Mouse (Mus musculus) midbrain, embryonic 11.5 days (tissue): ENCODE results near the gene Ppfibp1. TPM values are rescaled to one million over a fixed set of nuclear protein-coding genes. Genes with fewer than 3 reads are reported as not detected.

Source experiments
- ATAC-seq: fragments of 200-750 bp; cut with Nextera tagmentation; 2 replicates; pipeline ENCODE4 v1.8.0; 2017; ENCODE audit warnings: moderate TSS enrichment, moderate library complexity; ENCODE audit not compliant: low FRiP score
- DNase-seq: peaks from one replicate; pipeline ENCODE4 v3.0.0; 2015; ENCODE audit warnings: low spot score; ENCODE audit errors: missing footprints
- H3K27ac ChIP-seq: fragments of 300-500 bp; sonication (generic); 2 replicates; pipeline ENCODE4 v1.5.1; 2014; ENCODE audit warnings: low read depth, low read length
- H3K27me3 ChIP-seq: fragments of 300-500 bp; sonication (generic); 2 replicates; pipeline ENCODE4 v1.6.1; 2014; ENCODE audit warnings: mild to moderate bottlenecking, low read length, moderate library complexity, mixed read lengths; ENCODE audit not compliant: control insufficient read depth, insufficient read depth
- H3K36me3 ChIP-seq: fragments of 300-500 bp; sonication (generic); 2 replicates; pipeline ENCODE4 v1.6.1; 2014; ENCODE audit warnings: mild to moderate bottlenecking, low read length, moderate library complexity, mixed read lengths; ENCODE audit not compliant: control insufficient read depth, insufficient read depth
- H3K4me1 ChIP-seq: fragments of 300-500 bp; sonication (generic); 2 replicates; pipeline ENCODE4 v1.6.1; 2014; ENCODE audit warnings: low read length; ENCODE audit not compliant: control insufficient read depth, insufficient read depth
- H3K4me2 ChIP-seq: fragments of 300-500 bp; sonication (generic); 2 replicates; pipeline ENCODE4 v1.6.1; 2014; ENCODE audit warnings: mild to moderate bottlenecking, moderate library complexity
- H3K4me3 ChIP-seq: fragments of 300-500 bp; sonication (generic); 2 replicates; pipeline ENCODE4 v1.5.1; 2014; ENCODE audit warnings: low read depth, low read length
- H3K9ac ChIP-seq: fragments of 300-500 bp; sonication (generic); 2 replicates; pipeline ENCODE4 v1.6.1; 2014; ENCODE audit warnings: low read length
- H3K9me3 ChIP-seq: fragments of 300-500 bp; sonication (generic); 2 replicates; pipeline ENCODE4 v1.6.1; 2016; ENCODE audit warnings: low read length; ENCODE audit not compliant: control insufficient read depth
- WGBS: fragments of 180-500 bp; shearing (Covaris S2); extraction: QIAGEN DNeasy Blood & Tissue Kit; methylation state at CpG from one replicate; pipeline ENCODE4 v1.1.7; 2014; 5-methylcytosine and 5-hydroxymethylcytosine counted together
- polyA plus RNA-seq: library from polyadenylated mRNA; unstranded; fragments of >200 nt; fragmentation: Nextera tagmentation; extraction: Ambion mirVana; gene quantifications from 2 replicates; pipeline ENCODE4 v1.2.1, GENCODE M21; 2014

The Ppfibp1 gene
- polyA plus RNA-seq, 1 experiment from 2014 or later: 30.2 TPM

DNA sequence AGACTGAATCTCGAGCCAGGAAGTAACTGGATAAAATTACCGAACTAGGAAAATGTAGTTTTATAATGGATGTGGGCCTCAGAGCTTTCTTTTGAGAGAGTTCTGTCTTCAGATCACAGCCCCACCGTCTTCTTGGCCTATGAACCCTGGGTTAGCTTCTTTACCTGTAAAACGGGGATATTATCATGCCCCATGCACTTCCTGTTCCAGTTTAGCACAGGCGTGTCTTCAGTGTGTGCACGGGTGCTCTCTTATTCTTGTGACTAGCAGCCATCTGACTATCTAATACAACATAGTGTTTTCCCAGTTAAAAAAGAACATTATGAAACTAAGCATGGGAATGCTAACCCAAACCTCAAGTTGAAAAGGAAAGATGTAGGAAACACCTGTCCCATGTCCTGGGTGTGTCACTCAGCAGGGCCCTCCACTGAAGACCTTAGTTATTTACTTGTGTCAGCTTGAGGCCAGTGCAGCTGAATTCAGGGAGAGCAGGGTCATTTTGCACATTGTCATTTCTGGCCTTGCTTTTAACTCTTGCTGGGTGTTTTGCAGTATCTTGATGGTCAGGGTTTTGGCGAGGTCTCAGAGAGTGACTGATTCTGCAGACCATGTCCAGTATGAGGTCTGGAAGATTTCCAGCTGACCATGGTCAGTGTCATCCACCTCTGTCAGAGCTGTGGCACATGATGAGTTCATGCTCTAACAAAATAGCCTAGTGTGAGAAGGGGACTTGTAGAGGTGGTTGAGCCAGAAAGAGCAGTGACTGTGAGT, 53.4 kb downstream of the Ppfibp1 start:
- no peak overlapping the region for H3K4me2 ChIP-seq
- DNase-seq (no peak), ATAC-seq (no peak)
- no peaks in the 10 kb centered on the region for H3K36me3 ChIP-seq
- H3K27me3 ChIP-seq: no peaks in the 10 kb centered on the region
- H3K9me3 ChIP-seq: no peaks in the 10 kb centered on the region
- H3K27ac ChIP-seq: no peak overlapping the region
- 87% methylated on average over 7 of the region's 7 CpGs for WGBS
- H3K4me3 ChIP-seq: no peak overlapping the region
- H3K9ac ChIP-seq: no peak overlapping the region
- H3K4me1 ChIP-seq: no peaks in the 10 kb centered on the region

DNA sequence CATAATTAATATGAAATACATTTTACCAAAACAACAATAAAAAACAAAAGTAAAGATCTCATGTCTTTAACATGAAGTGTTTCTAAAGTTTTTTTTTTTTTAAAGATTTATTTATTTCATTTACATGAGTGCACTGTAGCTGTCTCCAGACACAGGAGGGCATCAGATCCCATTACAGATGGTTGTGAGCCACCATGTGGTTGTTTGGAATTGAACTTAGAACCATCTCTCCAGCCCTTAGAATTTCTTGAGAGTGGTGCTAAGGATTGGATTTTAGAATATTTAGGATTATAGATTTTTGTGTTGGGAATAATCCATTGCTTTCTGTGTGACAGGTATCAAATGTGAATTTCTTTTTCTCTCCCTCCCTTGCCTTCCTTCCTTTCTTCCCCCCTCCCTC, 55.7 kb downstream of the Ppfibp1 start:
- H3K27me3 ChIP-seq: no peaks in the 10 kb centered on the region
- H3K4me1 ChIP-seq: no peaks in the 10 kb centered on the region
- H3K9ac ChIP-seq: no peak overlapping the region
- no peak overlapping the region for H3K27ac ChIP-seq
- H3K9me3 ChIP-seq: no peaks in the 10 kb centered on the region
- ATAC-seq (no peak), DNase-seq (no peak)
- H3K36me3 ChIP-seq: no peaks in the 10 kb centered on the region
- H3K4me3 ChIP-seq: no peak overlapping the region
- no peak overlapping the region for H3K4me2 ChIP-seq

DNA sequence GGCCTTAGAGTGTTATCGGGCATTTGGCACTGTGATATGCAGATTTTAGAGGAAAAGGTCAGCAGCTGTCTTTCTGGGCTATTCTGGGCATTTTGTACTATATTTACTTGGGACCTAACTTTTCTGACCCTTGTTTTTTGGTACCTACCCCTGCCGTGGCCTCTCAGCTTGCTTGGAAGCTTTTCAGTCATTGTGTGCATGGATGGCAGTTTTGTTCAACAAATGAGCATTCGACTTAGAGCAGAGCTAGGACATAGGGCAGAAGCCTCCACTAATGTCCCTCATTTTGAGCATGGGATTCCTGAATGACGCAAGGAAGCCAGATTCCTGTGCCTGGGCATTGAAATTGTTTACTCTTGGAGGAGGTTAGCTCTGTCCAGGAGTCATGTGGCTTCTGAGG, 56.5 kb downstream of the Ppfibp1 start:
- 57% methylated on average over 4 of the region's 4 CpGs for WGBS
- ATAC-seq: no peak
- Histone ChIP-seq H3K4me1 (no peaks in the 10 kb centered on the region), H3K27me3 (no peaks in the 10 kb centered on the region), H3K9me3 (no peaks in the 10 kb centered on the region), H3K27ac (no peak overlapping the region), H3K4me3 (no peak overlapping the region), H3K9ac (no peak overlapping the region), H3K4me2 (no peak overlapping the region), H3K36me3 (no peaks in the 10 kb centered on the region)
- DNase-seq: no peak

DNA sequence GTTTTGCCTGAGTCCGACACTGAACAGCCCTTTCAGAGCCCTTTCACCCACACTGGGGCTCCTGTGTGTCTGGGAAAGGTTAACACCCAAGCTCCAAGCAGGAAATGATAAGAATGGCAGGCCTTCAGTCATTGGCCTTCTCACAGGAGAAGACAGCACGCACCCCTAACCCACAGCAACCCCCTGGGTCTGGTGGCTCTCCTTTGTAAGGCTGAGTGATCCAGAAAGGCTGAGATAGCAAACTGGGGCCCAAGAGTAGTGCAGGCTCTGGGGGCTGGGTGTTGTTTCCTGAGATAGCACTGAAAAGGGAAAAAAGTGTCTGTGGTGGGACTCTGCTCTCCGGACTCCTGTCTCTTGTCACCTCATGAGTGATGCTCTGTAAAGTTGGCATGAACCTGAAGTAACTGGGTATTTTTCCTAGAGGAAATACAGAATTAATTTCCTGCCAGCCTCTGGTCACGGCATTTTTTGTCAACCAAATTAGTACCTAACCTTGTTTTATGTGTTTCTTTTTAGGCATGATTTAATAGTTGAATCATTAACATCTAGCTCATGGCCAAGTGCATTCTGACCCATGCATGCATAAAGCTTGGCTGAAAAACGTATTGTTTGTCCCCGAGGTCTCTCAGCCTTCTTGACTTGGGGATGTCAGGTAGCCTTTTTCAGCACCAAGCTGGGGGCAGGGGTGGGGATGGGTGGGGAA, 58.2 kb downstream of the Ppfibp1 start:
- ATAC-seq (no peak), DNase-seq (no peak)
- Histone ChIP-seq H3K36me3 (no peaks in the 10 kb centered on the region), H3K4me3 (no peak overlapping the region), H3K9ac (no peak overlapping the region), H3K4me2 (no peak overlapping the region), H3K27me3 (no peaks in the 10 kb centered on the region), H3K9me3 (no peaks in the 10 kb centered on the region), H3K27ac (no peak overlapping the region), H3K4me1 (peaks cover 5% of the 10 kb centered on the region; the same call in 1 of the 2 replicates)
- 83% methylated on average over 6 of the region's 6 CpGs for WGBS

DNA sequence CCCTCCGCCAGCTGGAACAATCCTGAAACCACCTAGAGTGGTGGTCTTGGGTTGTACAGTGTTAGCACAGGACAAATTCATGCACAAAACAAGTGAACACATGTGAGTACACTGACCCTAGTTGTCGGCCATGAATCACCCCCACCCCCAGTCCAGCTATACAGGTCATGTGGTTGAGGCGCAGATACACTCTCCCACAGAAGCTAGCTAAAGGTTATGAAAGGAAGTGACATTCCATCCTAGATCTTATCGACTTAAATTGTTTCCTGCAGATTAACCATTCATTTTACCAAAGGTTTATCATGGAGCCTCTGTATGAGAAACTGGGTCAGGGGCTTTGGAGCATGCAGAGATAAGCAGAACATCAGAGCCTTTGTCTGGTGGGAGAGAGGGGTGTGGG, 58.9 kb downstream of the Ppfibp1 start:
- Histone ChIP-seq H3K9me3 (no peaks in the 10 kb centered on the region), H3K36me3 (no peaks in the 10 kb centered on the region), H3K4me3 (no peak overlapping the region), H3K27ac (no peak overlapping the region), H3K4me2 (no peak overlapping the region), H3K9ac (no peak overlapping the region), H3K4me1 (peaks cover 5% of the 10 kb centered on the region; the same call in 1 of the 2 replicates), H3K27me3 (no peaks in the 10 kb centered on the region)
- DNase-seq: no peak
- no peak for ATAC-seq
- WGBS: 74% methylated on average over 4 of the region's 4 CpGs

DNA sequence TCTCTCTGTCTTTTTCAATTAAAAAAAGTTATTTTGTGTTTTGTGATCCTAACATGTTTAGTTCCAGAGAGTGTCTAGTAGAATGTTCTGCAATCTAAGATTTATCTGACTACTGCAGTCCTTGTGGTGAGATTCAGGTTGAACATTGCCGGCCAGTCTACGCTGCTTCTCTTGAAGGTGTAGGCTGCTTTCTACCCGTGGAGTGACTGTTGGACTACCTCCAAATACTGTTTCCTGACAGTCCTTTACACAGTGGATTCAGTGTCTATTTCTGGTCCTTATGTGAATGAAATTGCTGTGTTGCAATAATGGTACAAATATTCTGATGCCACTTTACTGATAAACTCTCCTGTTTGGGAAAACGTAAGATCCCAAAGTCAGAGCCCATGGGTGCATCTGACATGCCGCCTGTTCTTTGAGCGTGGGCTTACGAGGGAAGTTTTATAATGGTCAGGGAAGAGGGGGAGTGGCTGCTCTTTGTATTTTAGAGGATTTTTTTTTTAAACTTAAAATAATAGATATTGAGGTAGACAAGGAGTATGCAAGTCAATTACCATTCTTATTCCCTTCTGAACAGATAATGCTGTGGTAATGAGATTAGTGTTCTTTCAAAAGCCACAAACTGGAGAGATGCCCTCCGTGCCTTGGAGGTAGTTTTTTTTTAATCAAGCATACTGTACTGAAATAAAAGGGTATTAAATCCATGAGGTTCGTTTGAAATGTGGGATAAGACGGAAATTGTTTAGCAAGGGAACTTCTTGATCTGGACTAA, 61.6 kb downstream of the Ppfibp1 start:
- Histone ChIP-seq H3K9ac (no peak overlapping the region), H3K4me3 (no peak overlapping the region), H3K9me3 (no peaks in the 10 kb centered on the region), H3K36me3 (no peaks in the 10 kb centered on the region), H3K4me1 (peaks cover 5% of the 10 kb centered on the region; the same call in 1 of the 2 replicates), H3K27me3 (no peaks in the 10 kb centered on the region), H3K4me2 (no peak overlapping the region), H3K27ac (no peak overlapping the region)
- 34% methylated on average over 10 of the region's 10 CpGs for WGBS
- ATAC-seq: no peak
- DNase-seq: no peak

DNA sequence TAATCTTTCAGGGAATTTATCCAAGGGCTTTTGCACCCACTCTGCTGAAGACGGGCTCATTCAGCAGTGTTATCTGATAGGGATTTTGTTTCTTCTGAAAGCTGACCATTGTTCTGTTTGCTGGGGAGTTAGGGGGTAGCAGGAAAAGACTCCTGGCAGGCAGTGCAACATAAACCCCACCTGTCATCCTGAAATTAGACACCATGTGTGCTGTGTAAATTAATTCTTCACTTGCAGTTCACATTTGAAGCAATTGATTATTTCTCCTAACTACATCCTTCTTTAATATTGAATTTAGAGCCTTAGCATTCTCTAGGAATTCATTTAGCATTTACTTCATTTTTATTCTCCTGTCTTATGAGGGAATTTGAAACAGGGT, 62.2 kb downstream of the Ppfibp1 start:
- Histone ChIP-seq H3K27ac (no peak overlapping the region), H3K9me3 (no peaks in the 10 kb centered on the region), H3K4me2 (no peak overlapping the region), H3K4me3 (no peak overlapping the region), H3K4me1 (peaks cover 5% of the 10 kb centered on the region; the same call in 1 of the 2 replicates), H3K9ac (no peak overlapping the region), H3K36me3 (no peaks in the 10 kb centered on the region), H3K27me3 (no peaks in the 10 kb centered on the region)
- DNase-seq (no peak), ATAC-seq (no peak)
- WGBS: 11% methylated on average over 1 of the region's 1 CpGs

DNA sequence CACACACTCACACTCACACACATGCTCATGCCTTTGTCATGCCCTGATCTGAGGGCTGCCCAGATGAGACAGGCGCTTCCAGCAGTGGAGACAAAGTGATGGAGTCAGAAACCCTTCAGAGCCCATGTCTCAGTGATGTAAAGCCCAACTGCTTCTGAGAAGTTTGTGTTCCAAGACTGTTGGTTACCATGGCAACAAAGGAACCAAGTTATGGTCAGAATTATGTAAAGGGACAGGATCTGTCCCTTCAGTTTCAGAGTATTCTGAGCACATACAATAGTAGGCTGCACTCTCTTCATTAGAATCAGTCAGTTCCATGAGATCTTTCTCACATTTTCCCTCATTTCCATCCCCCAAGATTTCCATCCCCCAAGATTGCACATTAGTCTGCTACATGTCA, 66.0 kb downstream of the Ppfibp1 start, which contains the start of gene 1700034J05Rik:
Gene 1700034J05Rik (minus strand): TSS at position 165 of the 400 bp plus-strand sequence.
- 82% methylated on average over 1 of the region's 1 CpGs for WGBS
- no peaks in the 10 kb centered on the region for H3K9me3 ChIP-seq
- H3K27ac ChIP-seq: no peak within 1 kb of the TSS
- H3K27me3 ChIP-seq: no peaks in the 10 kb centered on the region
- no peak for ATAC-seq
- H3K9ac ChIP-seq: no peak within 1 kb of the TSS
- no peak within 1 kb of the TSS for H3K4me3 ChIP-seq
- no peak for DNase-seq
- H3K4me2 ChIP-seq: no peak within 1 kb of the TSS
- H3K4me1 ChIP-seq: peaks cover 9% of the 10 kb centered on the region
- H3K36me3 ChIP-seq: no peaks in the 10 kb centered on the region

DNA sequence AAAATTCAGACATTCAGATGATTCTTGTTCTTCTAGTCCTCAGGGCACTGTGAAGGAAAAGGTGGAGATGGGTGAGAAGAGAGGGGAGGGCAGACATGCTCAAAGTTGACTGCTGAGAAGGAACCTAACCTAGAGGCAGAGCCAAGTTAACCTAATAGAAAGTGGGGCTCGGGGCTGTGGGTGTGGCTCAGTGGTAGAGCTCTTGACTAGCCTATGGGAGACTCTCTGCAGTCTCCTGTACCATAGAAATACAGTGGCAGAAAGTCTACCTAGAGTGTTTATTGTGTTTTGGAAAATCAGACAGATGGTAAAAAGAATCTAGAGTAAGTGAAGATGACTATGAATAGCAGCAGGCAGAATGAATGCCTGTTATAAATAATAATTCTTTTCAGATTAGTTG, 67.2 kb downstream of the Ppfibp1 start:
- 75% methylated on average over 1 of the region's 1 CpGs for WGBS

More for the DNA sequence above, 67.2 kb downstream of the Ppfibp1 start:
- no peak overlapping the region for H3K9ac ChIP-seq
- ATAC-seq (no peak), DNase-seq (no peak)
- H3K36me3 ChIP-seq: no peaks in the 10 kb centered on the region
- H3K27me3 ChIP-seq: no peaks in the 10 kb centered on the region
- no peaks in the 10 kb centered on the region for H3K9me3 ChIP-seq
- H3K4me1 ChIP-seq: peaks cover 5% of the 10 kb centered on the region
- no peak overlapping the region for H3K4me3 ChIP-seq
- no peak overlapping the region for H3K4me2 ChIP-seq
- no peak overlapping the region for H3K27ac ChIP-seq
